Mouse (Mus musculus) ES-E14 (cell line): Measurements from ENCODE around the gene Fsd1.

Experiments used
- CHD2 ChIP-seq: IDR thresholded peaks from 2 replicates; pipeline ENCODE4 v1.6.1; 2014; ENCODE audit warnings: mild to moderate bottlenecking, low read depth, low read length, inconsistent platforms
- HCFC1 ChIP-seq: IDR thresholded peaks from 2 replicates; pipeline ENCODE4 v1.6.1; 2012; ENCODE audit warnings: low read length, inconsistent platforms, borderline replicate concordance; ENCODE audit not compliant: insufficient read depth
- MAFK ChIP-seq: IDR thresholded peaks from 2 replicates; pipeline ENCODE4 v1.6.1; 2014; ENCODE audit warnings: mild to moderate bottlenecking, low read depth, low read length, inconsistent platforms; ENCODE audit not compliant: insufficient read depth
- ZC3H11A ChIP-seq: IDR thresholded peaks from 2 replicates; pipeline ENCODE4 v1.6.1; 2012; ENCODE audit warnings: low read depth, mild to moderate bottlenecking, inconsistent platforms, low read length, borderline replicate concordance
- ZNF384 ChIP-seq: IDR thresholded peaks from 2 replicates; pipeline ENCODE4 v1.6.1; 2012; ENCODE audit warnings: low read depth, low read length, inconsistent platforms

GRCm38 (mm10) chr17:56016793-56017785 lies 30.8 kb downstream of the Fsd1 start:
- TF ChIP-seq ZNF384 (no peak), HCFC1 (no peak), CHD2 (no peak), ZC3H11A (no peak), MAFK (no peak)
